ENCODE assay signal across 14 mouse cellular contexts in the genomic region with DNA sequence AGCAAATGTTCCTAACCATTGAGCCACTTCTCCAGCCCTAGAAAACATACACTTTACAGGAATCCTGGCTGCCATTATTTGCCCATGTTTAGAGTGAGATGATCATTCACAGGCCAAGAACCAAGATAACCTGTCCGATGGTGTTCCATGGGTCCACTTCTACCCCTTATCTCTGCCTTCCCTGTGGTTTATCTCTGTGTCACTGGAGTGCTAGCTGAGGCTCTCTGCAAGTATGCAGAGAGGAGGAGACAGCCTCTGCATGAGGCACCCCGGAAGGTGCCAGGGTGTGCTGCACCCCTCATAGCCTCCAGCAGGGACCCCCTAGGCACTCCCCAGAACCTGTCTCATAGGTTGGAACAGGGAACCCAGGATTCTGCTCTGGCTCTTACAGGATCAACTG.
DNase-seq lines count a peak whose midpoint lies in the region; ATAC-seq and TF ChIP-seq lines count a peak whose summit lies in the region.
"Had no signal": no experiment of that assay in that cellular context is flagged by ENCODE, and none has a peak within 500 bp of the region (broad histone marks: within the 10 kb centered on the region; RNA-seq: fewer than 3 reads in every experiment).

No protein-coding gene starts in this region.

- no peaks in the 10 kb centered on the region for H3K9me3 ChIP-seq in heart, embryonic 11.5 days (replicated peaks; ENCODE audit: control insufficient read depth, low read length)
- H3K9me3 ChIP-seq in stomach, embryonic 15.5 days = no peaks in the 10 kb centered on the region
- no peaks in the 10 kb centered on the region for H3K9me3 ChIP-seq in stomach, postnatal 0 days (ENCODE audit: control insufficient read depth, low read length)
- no peaks in the 10 kb centered on the region for H3K9me3 ChIP-seq in liver, embryonic 14.5 days (ENCODE audit: control insufficient read depth, low read length)
- H3K9me3 ChIP-seq: embryonic facial prominence, embryonic 13.5 days; forebrain, embryonic 13.5 days; hindbrain, embryonic 13.5 days had no signal

- no peaks in the 10 kb centered on the region for H3K27me3 ChIP-seq in heart, embryonic 11.5 days (ENCODE audit: control insufficient read depth, insufficient read depth, low read length)
- H3K27me3 ChIP-seq in stomach, embryonic 15.5 days (replicated peaks) = no peaks in the 10 kb centered on the region
- H3K27me3 ChIP-seq in stomach, postnatal 0 days (ENCODE audit: control insufficient read depth, insufficient read depth, low read length) = no peaks in the 10 kb centered on the region
- H3K27me3 ChIP-seq in liver, embryonic 14.5 days (ENCODE audit: control insufficient read depth, insufficient read depth, low read length) = no peaks in the 10 kb centered on the region
- H3K27me3 ChIP-seq: CH12.LX; embryonic facial prominence, embryonic 13.5 days; forebrain, embryonic 13.5 days; hindbrain, embryonic 13.5 days had no signal

- no peak for DNase-seq in heart, postnatal 36 days
- DNase-seq in stomach, postnatal 0 days (ENCODE audit: low spot score) = no peak
- peak in 2 of 3 experiments; percentile 31 to 37 for DNase-seq in liver, embryonic 14.5 days (ENCODE audit: low read depth in 3 of 3, low spot score in 3 of 3)
- DNase-seq in retina, embryonic 14.5 days (ENCODE audit: low spot score) = no peak
- no peak for DNase-seq in left cerebral cortex, adult 18-20 months (ENCODE audit: low spot score in 2 of 2)

- no peak for TF ChIP-seq EP300 in stomach, postnatal 0 days (optimal IDR thresholded peaks at IDR 0.05)
- TF ChIP-seq EP300 in liver, embryonic 14.5 days (IDR thresholded peaks at IDR 0.05; ENCODE audit: low read depth) = peak; percentile 59

- 0 out of 2 replicates have a peak overlapping the region, but pooled peaks have one; percentile 22 for H3K27ac ChIP-seq in heart, embryonic 11.5 days (ENCODE audit: low read depth, low read length)
- no peak overlapping the region for H3K27ac ChIP-seq in stomach, embryonic 15.5 days
- H3K27ac ChIP-seq in stomach, postnatal 0 days (replicated peaks) = no peak overlapping the region
- H3K27ac ChIP-seq in liver, embryonic 14.5 days = no peak overlapping the region
- H3K27ac ChIP-seq: embryonic facial prominence, embryonic 13.5 days; forebrain, embryonic 13.5 days; hindbrain, embryonic 13.5 days; hindbrain, postnatal 0 days had no signal

- peaks cover 32% of the 10 kb centered on the region for H3K4me1 ChIP-seq in heart, embryonic 11.5 days (ENCODE audit: control insufficient read depth, insufficient read depth, low read length)
- peaks cover 14% of the 10 kb centered on the region for H3K4me1 ChIP-seq in stomach, embryonic 15.5 days
- peaks cover 4% of the 10 kb centered on the region; the same call in 1 of the 2 replicates for H3K4me1 ChIP-seq in stomach, postnatal 0 days (replicated peaks; ENCODE audit: control insufficient read depth, insufficient read depth)
- H3K4me1 ChIP-seq in liver, embryonic 14.5 days (replicated peaks; ENCODE audit: control insufficient read depth in 2 of 2, insufficient read depth in 2 of 2, low read length in 1 of 2) = peaks cover 3 to 17% of the 10 kb centered on the region in 2 experiments; a peak in 3 of 4 replicates

- no peak overlapping the region for H3K4me2 ChIP-seq in heart, embryonic 11.5 days
- no peak overlapping the region for H3K4me2 ChIP-seq in stomach, embryonic 15.5 days
- no peak overlapping the region for H3K4me2 ChIP-seq in stomach, postnatal 0 days (replicated peaks; ENCODE audit: low read depth)
- H3K4me2 ChIP-seq in liver, embryonic 14.5 days (ENCODE audit: low read depth) = peak overlapping the region; percentile 20
- H3K4me2 ChIP-seq: embryonic facial prominence, embryonic 13.5 days; forebrain, embryonic 13.5 days; hindbrain, embryonic 13.5 days had no signal

- 29% methylated on average over 2 of the region's 2 CpGs for WGBS in heart, embryonic 11.5 days (ENCODE audit: insufficient replicate concordance)
- WGBS in stomach, embryonic 15.5 days = 79% methylated on average over 2 of the region's 2 CpGs
- 90% methylated on average over 2 of the region's 2 CpGs for WGBS in stomach, postnatal 0 days
- WGBS in liver, embryonic 14.5 days (ENCODE audit: insufficient replicate concordance) = 22% methylated on average over 2 of the region's 2 CpGs

- no peak for TF ChIP-seq CTCF in stomach, postnatal 0 days (IDR thresholded peaks at IDR 0.05; ENCODE audit: low read depth)
- TF ChIP-seq CTCF in liver, embryonic 14.5 days (IDR thresholded peaks at IDR 0.05; ENCODE audit: low read depth) = no peak

- intact Hi-C loops in heart, postnatal 36 days (cut with DNase I) = loop anchor here (5.0 to 10.0 kb wide), 2 partner anchors 256 to 793 kb away; no protein-coding TSS in a partner anchor

- H3K4me3 ChIP-seq in heart, embryonic 11.5 days (ENCODE audit: low read depth, low read length) = no peak overlapping the region
- H3K4me3 ChIP-seq in stomach, embryonic 15.5 days (replicated peaks) = no peak overlapping the region
- H3K4me3 ChIP-seq in stomach, postnatal 0 days (ENCODE audit: low read depth, low read length) = no peak overlapping the region
- no peak overlapping the region for H3K4me3 ChIP-seq in liver, embryonic 14.5 days (ENCODE audit: insufficient read depth in 1 of 2, low read depth in 2 of 2, low read length in 2 of 2)
- H3K4me3 ChIP-seq: embryonic facial prominence, embryonic 13.5 days; forebrain, embryonic 13.5 days; hindbrain, embryonic 13.5 days had no signal

- ATAC-seq in heart, embryonic 11.5 days (replicated peaks; ENCODE audit: insufficient number of reproducible peaks, low FRiP score, low TSS enrichment) = no peak
- ATAC-seq in stomach, embryonic 15.5 days (ENCODE audit: insufficient read depth, low FRiP score, low read depth) = peak; percentile 27; the same call in 1 of the 2 replicates
- ATAC-seq in stomach, postnatal 0 days (ENCODE audit: low FRiP score, low TSS enrichment) = no peak
- peak; percentile 83 for ATAC-seq in liver, embryonic 14.5 days (ENCODE audit: insufficient read depth)
- ATAC-seq in megakaryocyte-erythroid progenitor cell, adult 5-6 weeks (replicated peaks; ENCODE audit: low FRiP score, low TSS enrichment, poor library complexity, severe bottlenecking) = peak; percentile 82
- ATAC-seq: forebrain, embryonic 13.5 days; forebrain, postnatal 0 days; hindbrain, postnatal 0 days had no signal

- H3K9ac ChIP-seq in heart, embryonic 11.5 days (ENCODE audit: low read depth, low read length) = no peak overlapping the region
- no peak overlapping the region for H3K9ac ChIP-seq in stomach, embryonic 15.5 days
- H3K9ac ChIP-seq in stomach, postnatal 0 days (ENCODE audit: low read length) = no peak overlapping the region
- no peak overlapping the region for H3K9ac ChIP-seq in liver, embryonic 14.5 days (replicated peaks)
- H3K9ac ChIP-seq: embryonic facial prominence, embryonic 13.5 days; forebrain, embryonic 13.5 days; forebrain, postnatal 0 days; hindbrain, embryonic 13.5 days had no signal

- no peaks in the 10 kb centered on the region for H3K36me3 ChIP-seq in heart, embryonic 11.5 days (ENCODE audit: control insufficient read depth, insufficient read depth, low read length)
- H3K36me3 ChIP-seq in stomach, embryonic 15.5 days = peaks cover 12% of the 10 kb centered on the region; the same call in 1 of the 2 replicates
- H3K36me3 ChIP-seq in stomach, postnatal 0 days (ENCODE audit: control insufficient read depth, insufficient read depth, low read length) = peaks cover 11% of the 10 kb centered on the region
- H3K36me3 ChIP-seq in liver, embryonic 14.5 days (replicated peaks; ENCODE audit: control insufficient read depth, insufficient read depth, low read depth) = no peaks in the 10 kb centered on the region; the same call in 1 of the 2 replicates

Comparison
In these comparisons a context has a peak if more than half of its experiments do, and no peak if none do; other contexts are left out.
1. ATAC-seq: peak in stomach, embryonic 15.5 days (single experiment), liver, embryonic 14.5 days (single experiment) and megakaryocyte-erythroid progenitor cell, adult 5-6 weeks (single experiment); none in heart, embryonic 11.5 days (single experiment) and stomach, postnatal 0 days (single experiment).
2. DNase-seq: peak in liver, embryonic 14.5 days (2 of 3); none in heart, postnatal 36 days (0 of 2), stomach, postnatal 0 days (single experiment), retina, embryonic 14.5 days (single experiment) and left cerebral cortex, adult 18-20 months (0 of 2).